Mouse (Mus musculus): ENCODE measurements around the gene Gsdmc3.

GRCm38 (mm10) chr15:63926201-63926600 lies 47.8 kb upstream of the Gsdmc3 start:
- no peak for TF ChIP-seq CTCF (IDR thresholded peaks at IDR 0.05; ENCODE audit: low read depth, low read length)
- no peak for TF ChIP-seq GATA1 (IDR thresholded peaks at IDR 0.05; ENCODE audit: borderline replicate concordance, low read length)
- TF ChIP-seq GATA2 (IDR thresholded peaks at IDR 0.05; ENCODE audit: borderline replicate concordance, low read depth, low read length), result no peak
- no peak for TF ChIP-seq POLR2AphosphoS5 (IDR thresholded peaks at IDR 0.05; ENCODE audit: insufficient replicate concordance, low read depth, low read length)

Measured in G1E (cell line).